Mouse (Mus musculus): Measurements from ENCODE around the gene Noa1. TPM values are rescaled to one million over a fixed set of nuclear protein-coding genes. Genes with fewer than 3 reads are reported as not detected.

Gene Noa1
- polyA plus RNA-seq, 2 experiments: 11.4 to 14.0 TPM

GRCm38 (mm10) chr5:77259315-77259714 lies 50.6 kb downstream of the Noa1 start:
- Histone ChIP-seq H3K27ac (no peak overlapping the region), H3K27me3 (ENCODE audit: control insufficient read depth, insufficient read depth, low read length) (no peaks in the 10 kb centered on the region), H3K36me3 (replicated peaks; ENCODE audit: control insufficient read depth, insufficient read depth, low read depth) (no peaks in the 10 kb centered on the region), H3K9ac (replicated peaks) (no peak overlapping the region), H3K4me2 (ENCODE audit: low read depth) (no peak overlapping the region), H3K4me3 (ENCODE audit: insufficient read depth in 1 of 2, low read depth in 2 of 2, low read length in 2 of 2) (no peak overlapping the region), H3K9me3 (ENCODE audit: control insufficient read depth, low read length) (no peaks in the 10 kb centered on the region), H3K4me1 (replicated peaks; ENCODE audit: control insufficient read depth in 2 of 2, insufficient read depth in 2 of 2, low read length in 1 of 2) (peaks cover 0 to 2% of the 10 kb centered on the region in 2 experiments; a peak in 1 of 4 replicates)
- ATAC-seq (ENCODE audit: insufficient read depth) (no peak), DNase-seq (ENCODE audit: low read depth in 3 of 3, low spot score in 3 of 3) (no peak)
- TF ChIP-seq EP300 (IDR thresholded peaks at IDR 0.05; ENCODE audit: low read depth) (no peak), CTCF (IDR thresholded peaks at IDR 0.05; ENCODE audit: low read depth) (no peak)

- H3K9ac ChIP-seq (replicated peaks): no peak overlapping the region
- no peaks in the 10 kb centered on the region for H3K36me3 ChIP-seq (replicated peaks; ENCODE audit: control insufficient read depth, insufficient read depth, low read depth)
- no peak overlapping the region for H3K4me2 ChIP-seq (ENCODE audit: low read depth)
- no peaks in the 10 kb centered on the region for H3K27me3 ChIP-seq (ENCODE audit: control insufficient read depth, insufficient read depth, low read length)
- DNase-seq (ENCODE audit: low read depth in 3 of 3, low spot score in 3 of 3) (no peak), ATAC-seq (ENCODE audit: insufficient read depth) (no peak)
- peaks cover 0 to 2% of the 10 kb centered on the region in 2 experiments; a peak in 1 of 4 replicates for H3K4me1 ChIP-seq (replicated peaks; ENCODE audit: control insufficient read depth in 2 of 2, insufficient read depth in 2 of 2, low read length in 1 of 2)
- no peak overlapping the region for H3K4me3 ChIP-seq (ENCODE audit: insufficient read depth in 1 of 2, low read depth in 2 of 2, low read length in 2 of 2)
- 62% methylated on average over 3 of the region's 3 CpGs for WGBS (ENCODE audit: insufficient replicate concordance)
- H3K27ac ChIP-seq: no peak overlapping the region
- TF ChIP-seq EP300 (IDR thresholded peaks at IDR 0.05; ENCODE audit: low read depth) (no peak), CTCF (IDR thresholded peaks at IDR 0.05; ENCODE audit: low read depth) (no peak)
- no peaks in the 10 kb centered on the region for H3K9me3 ChIP-seq (ENCODE audit: control insufficient read depth, low read length)
These were observed 52.3 kb downstream of the Noa1 start for GRCm38 (mm10) chr5:77257603-77258002.

DNA sequence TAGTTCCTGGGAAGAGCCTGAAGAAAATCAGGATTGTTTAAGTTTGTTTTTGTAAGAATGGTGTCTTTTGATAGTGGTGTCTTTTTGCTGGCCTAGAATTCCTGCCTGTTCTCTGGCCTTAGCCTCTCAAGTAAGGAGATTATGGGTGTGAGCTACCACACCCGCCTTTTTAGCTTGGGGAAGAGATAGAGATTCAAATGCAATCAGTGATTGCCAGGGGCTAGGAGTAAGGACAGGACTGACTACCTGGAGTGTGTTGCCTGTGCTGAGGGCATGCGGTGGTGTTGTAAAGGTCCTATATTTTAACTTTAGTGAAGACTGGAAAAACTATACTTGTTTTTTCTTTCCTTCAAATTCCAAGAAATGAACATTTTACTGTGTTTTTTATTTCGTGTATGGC lies 55.5 kb downstream of the Noa1 start:
- Histone ChIP-seq H3K9me3 (ENCODE audit: control insufficient read depth, low read length) (no peaks in the 10 kb centered on the region), H3K9ac (replicated peaks) (no peak overlapping the region), H3K4me3 (ENCODE audit: insufficient read depth in 1 of 2, low read depth in 2 of 2, low read length in 2 of 2) (no peak overlapping the region), H3K27me3 (ENCODE audit: control insufficient read depth, insufficient read depth, low read length) (no peaks in the 10 kb centered on the region), H3K4me1 (replicated peaks; ENCODE audit: control insufficient read depth in 2 of 2, insufficient read depth in 2 of 2, low read length in 1 of 2) (no peaks in the 10 kb centered on the region), H3K4me2 (ENCODE audit: low read depth) (no peak overlapping the region), H3K27ac (no peak overlapping the region), H3K36me3 (replicated peaks; ENCODE audit: control insufficient read depth, insufficient read depth, low read depth) (no peaks in the 10 kb centered on the region)
- ATAC-seq (ENCODE audit: insufficient read depth) (no peak), DNase-seq (ENCODE audit: low read depth in 3 of 3, low spot score in 3 of 3) (no peak)
- 37% methylated on average over 3 of the region's 3 CpGs for WGBS (ENCODE audit: insufficient replicate concordance)
- no peak for TF ChIP-seq CTCF (IDR thresholded peaks at IDR 0.05; ENCODE audit: low read depth)
- no peak for TF ChIP-seq EP300 (IDR thresholded peaks at IDR 0.05; ENCODE audit: low read depth)

GRCm38 (mm10) chr5:77253154-77253553 lies 56.7 kb downstream of the Noa1 start:
- WGBS (ENCODE audit: insufficient replicate concordance): 63% methylated on average over 1 of the region's 1 CpGs
- no peak overlapping the region for H3K27ac ChIP-seq
- no peaks in the 10 kb centered on the region for H3K27me3 ChIP-seq (ENCODE audit: control insufficient read depth, insufficient read depth, low read length)
- DNase-seq (ENCODE audit: low read depth in 3 of 3, low spot score in 3 of 3): no peak
- no peaks in the 10 kb centered on the region for H3K36me3 ChIP-seq (replicated peaks; ENCODE audit: control insufficient read depth, insufficient read depth, low read depth)
- no peak overlapping the region for H3K4me2 ChIP-seq (ENCODE audit: low read depth)
- no peak for TF ChIP-seq EP300 (IDR thresholded peaks at IDR 0.05; ENCODE audit: low read depth)
- TF ChIP-seq CTCF (IDR thresholded peaks at IDR 0.05; ENCODE audit: low read depth): no peak
- H3K9me3 ChIP-seq (ENCODE audit: control insufficient read depth, low read length): no peaks in the 10 kb centered on the region
- H3K9ac ChIP-seq (replicated peaks): no peak overlapping the region
- no peaks in the 10 kb centered on the region for H3K4me1 ChIP-seq (replicated peaks; ENCODE audit: control insufficient read depth in 2 of 2, insufficient read depth in 2 of 2, low read length in 1 of 2)
- no peak for ATAC-seq (ENCODE audit: insufficient read depth)
- H3K4me3 ChIP-seq (ENCODE audit: insufficient read depth in 1 of 2, low read depth in 2 of 2, low read length in 2 of 2): no peak overlapping the region

- H3K4me3 ChIP-seq (ENCODE audit: insufficient read depth in 1 of 2, low read depth in 2 of 2, low read length in 2 of 2): no peak overlapping the region
- ATAC-seq (ENCODE audit: insufficient read depth) (no peak), DNase-seq (ENCODE audit: low read depth in 3 of 3, low spot score in 3 of 3) (no peak)
- H3K9me3 ChIP-seq (ENCODE audit: control insufficient read depth, low read length): no peaks in the 10 kb centered on the region
- no peaks in the 10 kb centered on the region for H3K27me3 ChIP-seq (ENCODE audit: control insufficient read depth, insufficient read depth, low read length)
- TF ChIP-seq EP300 (IDR thresholded peaks at IDR 0.05; ENCODE audit: low read depth) (no peak), CTCF (IDR thresholded peaks at IDR 0.05; ENCODE audit: low read depth) (no peak)
- no peak overlapping the region for H3K27ac ChIP-seq
- H3K4me1 ChIP-seq (replicated peaks; ENCODE audit: control insufficient read depth in 2 of 2, insufficient read depth in 2 of 2, low read length in 1 of 2): no peaks in the 10 kb centered on the region
- no peak overlapping the region for H3K4me2 ChIP-seq (ENCODE audit: low read depth)
- 42% methylated on average over 8 of the region's 8 CpGs for WGBS (ENCODE audit: insufficient replicate concordance)
- no peak overlapping the region for H3K9ac ChIP-seq (replicated peaks)
- H3K36me3 ChIP-seq (replicated peaks; ENCODE audit: control insufficient read depth, insufficient read depth, low read depth): no peaks in the 10 kb centered on the region
These were observed 57.6 kb downstream of the Noa1 start for GRCm38 (mm10) chr5:77252115-77252827.
